Mouse (Mus musculus) bone marrow macrophage, adult 2 months (primary cell): ENCODE measurements at regions not wholly inside any gene's neighbourhood (a gene's known extent, or its start where the extent isn't known, plus 50 kb on each side); places are given as distances from the start of the nearest gene placed in this dataset.

Experiments
- CTCF ChIP-seq: IDR thresholded peaks from 2 replicates; pipeline ENCODE4 v1.5.1; 2012; ENCODE audit warnings: low read depth, mild to moderate bottlenecking, low read length, moderate library complexity
- POLR2A ChIP-seq: IDR thresholded peaks from 2 replicates; pipeline ENCODE4 v1.6.1; 2012; ENCODE audit warnings: mild to moderate bottlenecking, low read depth, low read length, borderline replicate concordance

- no peak for TF ChIP-seq CTCF
- no peak for TF ChIP-seq POLR2A
Observed at GRCm38 (mm10) chr4:31411770-31412525, 551.9 kb upstream of the Map3k7 start.
